22 mouse cellular contexts compared by ENCODE assay signal in the genomic region with DNA sequence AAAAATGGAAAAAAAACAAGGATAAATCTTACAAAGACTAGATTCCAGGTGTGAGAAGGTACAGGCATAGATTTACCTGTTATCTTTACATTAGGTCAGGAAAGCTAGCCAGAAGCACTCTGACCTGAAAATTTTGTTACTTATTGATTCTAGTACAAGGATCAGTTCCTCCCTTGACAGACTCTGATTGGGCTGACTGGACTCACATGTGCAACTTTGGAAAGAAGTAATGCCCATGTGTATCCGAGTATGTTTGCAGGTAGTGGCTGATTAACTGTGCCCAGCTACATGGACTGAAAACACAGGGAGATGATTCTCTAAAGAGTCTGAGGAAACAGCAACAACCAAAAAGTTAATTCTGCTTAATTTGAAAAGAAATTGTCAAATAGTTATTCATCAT. TPM values are rescaled to one million over a fixed set of nuclear protein-coding genes. Genes with fewer than 3 reads are reported as not detected.
DNase-seq lines count a peak whose midpoint lies in the region; ATAC-seq and TF ChIP-seq lines count a peak whose summit lies in the region.
"Had no signal": no experiment of that assay in that cellular context is flagged by ENCODE, and none has a peak within 500 bp of the region (broad histone marks: within the 10 kb centered on the region; RNA-seq: fewer than 3 reads in every experiment).

No protein-coding gene starts in this region.

- no peak for TF ChIP-seq CTCF in liver, adult 2 months (IDR thresholded peaks at IDR 0.05; ENCODE audit: low read depth, low read length)
- no peak for TF ChIP-seq CTCF in liver, postnatal 0 days (IDR thresholded peaks at IDR 0.05; ENCODE audit: low read depth)
- TF ChIP-seq CTCF in small intestine, adult 2 months (IDR thresholded peaks at IDR 0.05; ENCODE audit: extremely low read depth, insufficient read length, insufficient replicate concordance, low read depth, low read length): no peak

- TF ChIP-seq EP300 in liver, postnatal 0 days (IDR thresholded peaks at IDR 0.05; ENCODE audit: low read depth): no peak

- H3K4me1 ChIP-seq in liver, adult 2 months (ENCODE audit: control insufficient read depth, insufficient read depth, low read length): peaks cover 3% of the 10 kb centered on the region; the same call in 1 of the 2 replicates
- H3K4me1 ChIP-seq in liver, embryonic 12.5 days: no peaks in the 10 kb centered on the region
- no peaks in the 10 kb centered on the region for H3K4me1 ChIP-seq in liver, embryonic 16.5 days (ENCODE audit: control insufficient read depth, low read depth, low read length)
- H3K4me1 ChIP-seq in liver, embryonic 11.5 days (replicated peaks; ENCODE audit: control insufficient read depth, insufficient read depth, low read length): no peaks in the 10 kb centered on the region
- 0 out of 2 replicates have a peak, but pooled peaks cover 3% of the 10 kb centered on the region for H3K4me1 ChIP-seq in liver, postnatal 0 days (ENCODE audit: insufficient read depth)
- H3K4me1 ChIP-seq in small intestine, adult 2 months (ENCODE audit: control insufficient read depth, insufficient read depth, insufficient read length, low read length): peaks cover 3% of the 10 kb centered on the region; the same call in 1 of the 2 replicates
- no peaks in the 10 kb centered on the region for H3K4me1 ChIP-seq in midbrain, embryonic 14.5 days (ENCODE audit: control insufficient read depth, insufficient read depth, low read length)

- H3K36me3 ChIP-seq in liver, adult 2 months (ENCODE audit: control insufficient read depth, insufficient read depth, low read length): no peaks in the 10 kb centered on the region
- no peaks in the 10 kb centered on the region for H3K36me3 ChIP-seq in liver, embryonic 12.5 days
- no peaks in the 10 kb centered on the region for H3K36me3 ChIP-seq in liver, embryonic 16.5 days (ENCODE audit: control insufficient read depth, insufficient read depth)
- H3K36me3 ChIP-seq in liver, embryonic 11.5 days (ENCODE audit: control insufficient read depth, insufficient read depth, low read length): no peaks in the 10 kb centered on the region
- H3K36me3 ChIP-seq in liver, postnatal 0 days (replicated peaks; ENCODE audit: insufficient read depth, low read length): no peaks in the 10 kb centered on the region
- H3K36me3 ChIP-seq in small intestine, adult 2 months (ENCODE audit: control insufficient read depth, insufficient read depth, low read length): 0 out of 2 replicates have a peak, but pooled peaks cover 4% of the 10 kb centered on the region
- no peaks in the 10 kb centered on the region for H3K36me3 ChIP-seq in midbrain, embryonic 14.5 days (ENCODE audit: control insufficient read depth, insufficient read depth, low read length)
- H3K36me3 ChIP-seq: G1E had no signal

- no peaks in the 10 kb centered on the region for H3K27me3 ChIP-seq in liver, adult 2 months (ENCODE audit: control insufficient read depth, insufficient read depth, low read length)
- no peaks in the 10 kb centered on the region for H3K27me3 ChIP-seq in liver, embryonic 12.5 days (replicated peaks)
- H3K27me3 ChIP-seq in liver, embryonic 16.5 days (ENCODE audit: control insufficient read depth, insufficient read depth, low read depth, low read length): no peaks in the 10 kb centered on the region
- H3K27me3 ChIP-seq in liver, embryonic 11.5 days (replicated peaks; ENCODE audit: control insufficient read depth, insufficient read depth, low read length): no peaks in the 10 kb centered on the region
- no peaks in the 10 kb centered on the region for H3K27me3 ChIP-seq in liver, postnatal 0 days (ENCODE audit: insufficient read depth, low read length)
- H3K27me3 ChIP-seq in small intestine, adult 2 months (ENCODE audit: control insufficient read depth, insufficient read depth, low read length): no peaks in the 10 kb centered on the region; the same call in 1 of the 2 replicates
- no peaks in the 10 kb centered on the region for H3K27me3 ChIP-seq in midbrain, embryonic 14.5 days (ENCODE audit: control insufficient read depth, insufficient read depth, low read length)
- H3K27me3 ChIP-seq: CH12.LX, Patski had no signal

- ATAC-seq in liver, embryonic 12.5 days: no peak
- peak; percentile 61 for ATAC-seq in liver, embryonic 16.5 days (ENCODE audit: low read depth)
- no peak for ATAC-seq in liver, embryonic 11.5 days (replicated peaks; ENCODE audit: low FRiP score)
- peak; percentile 95 for ATAC-seq in liver, postnatal 0 days
- ATAC-seq in midbrain, embryonic 14.5 days (ENCODE audit: low FRiP score, low TSS enrichment): no peak
- ATAC-seq: activated CD4-positive, CD25-positive, alpha-beta regulatory T cell, adult 4 months; CD4-positive, CD25-positive, alpha-beta regulatory T cell, adult 4 months; Patski had no signal

- no peaks in the 10 kb centered on the region for H3K9me3 ChIP-seq in liver, embryonic 12.5 days (replicated peaks)
- H3K9me3 ChIP-seq in liver, embryonic 16.5 days (replicated peaks; ENCODE audit: control insufficient read depth, low read length): no peaks in the 10 kb centered on the region
- no peaks in the 10 kb centered on the region for H3K9me3 ChIP-seq in liver, embryonic 11.5 days (ENCODE audit: control insufficient read depth, low read length)
- no peaks in the 10 kb centered on the region for H3K9me3 ChIP-seq in liver, postnatal 0 days (ENCODE audit: low read length)
- no peaks in the 10 kb centered on the region for H3K9me3 ChIP-seq in midbrain, embryonic 14.5 days (ENCODE audit: control insufficient read depth, low read length)
- H3K9me3 ChIP-seq: G1E had no signal

- no peak overlapping the region for H3K27ac ChIP-seq in liver, adult 2 months (replicated peaks; ENCODE audit: insufficient read depth, low read depth, low read length)
- H3K27ac ChIP-seq in liver, embryonic 12.5 days: no peak overlapping the region
- no peak overlapping the region for H3K27ac ChIP-seq in liver, embryonic 16.5 days (ENCODE audit: low read length)
- no peak overlapping the region for H3K27ac ChIP-seq in liver, embryonic 11.5 days (ENCODE audit: low read depth, low read length)
- no peak overlapping the region for H3K27ac ChIP-seq in liver, postnatal 0 days (ENCODE audit: low read depth)
- H3K27ac ChIP-seq in small intestine, adult 2 months (ENCODE audit: insufficient read depth, low read depth, low read length): peak overlapping the region; percentile 52
- H3K27ac ChIP-seq in midbrain, embryonic 14.5 days (replicated peaks; ENCODE audit: low read depth, low read length): no peak overlapping the region

- WGBS in liver, adult 2 months: 22% methylated on average over 1 of the region's 1 CpGs
- WGBS in liver, embryonic 12.5 days (ENCODE audit: insufficient replicate concordance): 48% methylated on average over 1 of the region's 1 CpGs
- 38% methylated on average over 1 of the region's 1 CpGs for WGBS in liver, embryonic 16.5 days (ENCODE audit: insufficient replicate concordance)
- WGBS in liver, embryonic 11.5 days: 81% methylated on average over 1 of the region's 1 CpGs
- WGBS in liver, postnatal 0 days (ENCODE audit: insufficient replicate concordance): 43% methylated on average over 1 of the region's 1 CpGs
- WGBS in small intestine, adult 2 months: 24% methylated on average over 1 of the region's 1 CpGs
- WGBS in midbrain, embryonic 14.5 days: 93% methylated on average over 1 of the region's 1 CpGs

- H3K4me3 ChIP-seq in liver, adult 2 months (ENCODE audit: insufficient read depth, low read depth, low read length): no peak overlapping the region
- no peak overlapping the region for H3K4me3 ChIP-seq in liver, embryonic 12.5 days
- H3K4me3 ChIP-seq in liver, embryonic 16.5 days (ENCODE audit: low read depth, low read length): no peak overlapping the region
- H3K4me3 ChIP-seq in liver, embryonic 11.5 days (ENCODE audit: low read depth, low read length): no peak overlapping the region
- no peak overlapping the region for H3K4me3 ChIP-seq in liver, postnatal 0 days (ENCODE audit: low read depth, low read length)
- H3K4me3 ChIP-seq in small intestine, adult 2 months (ENCODE audit: low read depth, low read length): no peak overlapping the region
- no peak overlapping the region for H3K4me3 ChIP-seq in midbrain, embryonic 14.5 days (replicated peaks; ENCODE audit: low read depth, low read length)

- TF ChIP-seq POLR2A in liver, adult 2 months (IDR thresholded peaks at IDR 0.05; ENCODE audit: extremely low read depth, insufficient read depth, low read length): no peak
- no peak for TF ChIP-seq POLR2A in small intestine, adult 2 months (IDR thresholded peaks at IDR 0.05; ENCODE audit: low read depth, low read length)

- H3K9ac ChIP-seq in liver, adult 2 months (ENCODE audit: low read depth, low read length): no peak overlapping the region
- no peak overlapping the region for H3K9ac ChIP-seq in liver, embryonic 12.5 days
- no peak overlapping the region for H3K9ac ChIP-seq in liver, embryonic 16.5 days (ENCODE audit: low read depth, low read length)
- H3K9ac ChIP-seq in liver, embryonic 11.5 days (ENCODE audit: low read depth, low read length): no peak overlapping the region
- no peak overlapping the region for H3K9ac ChIP-seq in liver, postnatal 0 days (replicated peaks)
- no peak overlapping the region for H3K9ac ChIP-seq in midbrain, embryonic 14.5 days (replicated peaks; ENCODE audit: low read length)

- DNase-seq in liver, adult 2 months (ENCODE audit: extremely low read depth, low read depth, low spot score): peak; percentile 85
- no peak for DNase-seq in liver, embryonic 11.5 days (ENCODE audit: low spot score)
- no peak for DNase-seq in liver, postnatal 0 days
- DNase-seq in liver: no peak
- no peak for DNase-seq in midbrain, embryonic 14.5 days
- DNase-seq: adrenal gland, adult 2 months; adrenal gland, adult 8-10 months; adrenal gland, postnatal 10 days; adrenal gland, postnatal 14 days; adrenal gland, postnatal 25 days; adrenal gland, postnatal 36 days; B cell, adult 2 months; cerebellum, adult 11 months; cerebellum, adult 11-12 months had no signal

- H3K4me2 ChIP-seq in liver, embryonic 12.5 days: no peak overlapping the region
- H3K4me2 ChIP-seq in liver, embryonic 16.5 days (ENCODE audit: low read depth, low read length): no peak overlapping the region
- H3K4me2 ChIP-seq in liver, embryonic 11.5 days: no peak overlapping the region
- H3K4me2 ChIP-seq in liver, postnatal 0 days (ENCODE audit: low read depth, low read length): no peak overlapping the region
- no peak overlapping the region for H3K4me2 ChIP-seq in midbrain, embryonic 14.5 days (ENCODE audit: low read length)

- H3K79me2 ChIP-seq in liver, adult 2 months (ENCODE audit: control insufficient read depth, insufficient read depth, low read length): peaks cover 9% of the 10 kb centered on the region; the same call in 1 of the 2 replicates

RNA-seq across cellular contexts. Expression of gene Nr3c2, which starts 29.1 kb away (rescaled TPM):
- total RNA-seq in liver, adult 2 months (2014; rRNA removed): 14.8 and 16.7 TPM in 2 replicates
- 3.2 and 4.7 TPM in 2 replicates for polyA plus RNA-seq in liver, adult 2 months (2012; rRNA removed)
- 0.74 and 1.2 TPM in 2 replicates for polyA plus RNA-seq in liver, embryonic 12.5 days (2016; fragmentation: Nextera tagmentation; extraction: Ambion mirVana)
- polyA plus RNA-seq in liver, embryonic 16.5 days (2015; fragmentation: Nextera tagmentation; extraction: Ambion mirVana): 1.3 and 2.1 TPM in 2 replicates
- polyA plus RNA-seq in liver, embryonic 11.5 days (2014; fragmentation: Nextera tagmentation; extraction: Ambion mirVana): 1.0 and 1.4 TPM in 2 replicates
- polyA plus RNA-seq in liver, postnatal 0 days (2015; fragmentation: Nextera tagmentation; extraction: Ambion mirVana): 3.4 and 3.9 TPM in 2 replicates
- polyA plus RNA-seq in small intestine, adult 2 months (2012; rRNA removed): 5.9 and 12.0 TPM in 2 replicates
- 1.6 and 1.8 TPM in 2 replicates for polyA plus RNA-seq in midbrain, embryonic 14.5 days (2014; fragmentation: Nextera tagmentation; extraction: Ambion mirVana)

Comparison
In these comparisons a context has a peak if more than half of its experiments do, and no peak if none do; other contexts are left out.
1. ATAC-seq: peak in liver, embryonic 16.5 days (single experiment) and liver, postnatal 0 days (single experiment); none in liver, embryonic 12.5 days (single experiment), liver, embryonic 11.5 days (single experiment) and midbrain, embryonic 14.5 days (single experiment).